Mouse (Mus musculus) CD4-positive helper T cell, adult 2 months (primary cell): Measurements from ENCODE around the gene AC153137.1.
"Not testable (repeated sequence)": the region's sequence is repeated elsewhere in the genome, so short reads cannot be mapped to it uniquely, and the experiment has no call there.

Experiments
- DNase-seq: peaks from one replicate; pipeline ENCODE4 v3.0.0-alpha.2; 2012; ENCODE audit warnings: low read depth, missing footprints, low spot score

Gene AC153137.1

DNA sequence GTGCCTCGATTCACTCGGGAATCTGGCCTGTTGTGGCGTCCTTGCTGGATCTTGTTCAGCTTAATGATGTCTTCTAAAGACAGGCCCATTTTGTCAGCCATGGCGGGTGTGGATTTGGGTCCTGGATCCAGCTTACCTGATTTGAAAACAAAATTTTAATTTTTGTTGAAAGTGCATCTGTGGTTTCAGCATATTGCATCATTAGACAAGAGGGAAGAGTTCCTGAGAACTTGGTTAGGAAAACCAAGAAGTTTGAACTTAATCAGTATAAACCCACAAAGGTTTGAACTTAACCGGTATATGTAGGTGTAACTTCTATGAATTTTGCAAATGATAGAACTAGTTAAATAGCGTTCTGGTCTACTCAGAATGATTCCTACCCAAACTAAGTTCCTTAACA is at the start of gene AC153137.1:
TSS of gene AC153137.1 (minus strand) at position 101 of the 400 bp plus-strand sequence.
- not testable (repeated sequence) for DNase-seq

DNA sequence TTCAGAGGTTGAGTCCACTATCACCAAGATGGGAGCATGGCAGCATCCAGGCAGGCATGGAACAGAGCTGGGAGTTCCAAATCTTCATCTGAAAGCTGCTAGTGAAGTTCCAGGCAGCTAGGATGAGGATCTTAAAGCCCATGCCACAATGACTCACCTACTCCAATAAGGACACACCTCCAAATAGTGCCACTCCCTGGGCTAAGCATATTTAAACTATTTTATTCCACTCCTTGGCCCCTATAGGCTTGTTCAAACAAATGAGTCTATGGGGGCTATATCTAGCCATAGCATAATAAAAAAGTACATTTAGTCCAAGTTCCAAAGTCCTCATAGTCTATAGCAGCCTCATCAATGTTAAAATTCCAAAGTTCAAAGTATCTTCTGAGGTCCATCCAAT is 45.4 kb upstream of the AC153137.1 start:
- DNase-seq: no peak

DNA sequence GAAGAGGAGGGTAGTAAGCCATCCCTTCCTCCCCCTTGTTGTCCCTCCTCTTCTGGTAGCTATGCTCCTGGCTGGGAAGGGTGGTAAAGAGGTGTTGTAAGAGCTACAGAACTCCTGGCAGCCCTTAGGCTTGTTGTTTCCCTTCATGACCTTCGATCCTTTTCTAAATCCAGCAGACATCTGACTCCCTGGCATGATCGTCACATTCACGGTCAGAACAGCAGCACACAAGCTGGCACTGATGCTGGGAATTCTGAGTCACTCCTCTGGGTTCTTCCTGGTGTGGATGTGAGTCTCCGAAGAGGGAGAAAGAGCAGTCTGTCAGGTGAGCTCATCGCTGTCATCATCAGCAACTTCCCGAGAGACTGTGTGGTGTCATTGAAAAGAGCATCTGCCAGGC is 41.5 kb upstream of the AC153137.1 start:
- no peak for DNase-seq

DNA sequence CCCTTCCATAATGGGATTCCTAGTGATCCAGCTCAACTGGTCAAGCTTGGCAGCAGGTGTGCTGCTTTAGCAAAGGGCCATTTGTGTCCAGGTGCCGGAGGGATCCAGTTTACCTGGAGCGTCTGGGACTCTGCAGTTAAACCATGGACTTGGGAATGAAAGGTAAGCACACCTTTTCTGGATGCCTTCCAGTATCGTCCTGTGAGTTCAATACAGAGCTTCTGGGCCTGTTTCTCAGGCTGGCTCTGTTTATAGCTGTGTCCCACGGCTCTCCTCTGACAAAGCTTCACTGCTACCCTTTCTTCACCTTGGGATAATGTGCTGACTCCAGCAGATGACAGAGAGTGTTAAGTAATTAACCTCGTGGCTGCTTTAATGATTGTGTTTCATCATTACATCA is 39.6 kb upstream of the AC153137.1 start:
- no peak for DNase-seq

DNA sequence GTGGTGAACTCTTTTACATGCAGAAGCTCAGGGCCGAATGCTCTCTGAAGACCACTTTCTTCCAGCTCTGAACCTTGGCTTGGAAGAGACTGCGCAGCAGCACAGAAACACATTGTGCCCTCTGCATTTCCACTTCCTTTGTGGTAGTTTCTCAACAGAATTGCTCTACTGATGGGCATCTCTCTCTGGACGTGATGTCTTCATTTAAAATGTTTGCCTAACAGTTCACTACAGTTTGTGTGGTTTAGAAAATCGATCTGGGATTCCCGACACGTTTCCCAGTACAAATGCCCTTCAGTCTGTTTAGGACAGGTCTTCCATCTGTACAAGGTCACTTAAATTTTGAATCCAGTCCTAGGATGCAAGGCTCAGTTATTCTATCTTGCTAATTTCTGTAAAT is 38.3 kb upstream of the AC153137.1 start:
- DNase-seq: no peak

DNA sequence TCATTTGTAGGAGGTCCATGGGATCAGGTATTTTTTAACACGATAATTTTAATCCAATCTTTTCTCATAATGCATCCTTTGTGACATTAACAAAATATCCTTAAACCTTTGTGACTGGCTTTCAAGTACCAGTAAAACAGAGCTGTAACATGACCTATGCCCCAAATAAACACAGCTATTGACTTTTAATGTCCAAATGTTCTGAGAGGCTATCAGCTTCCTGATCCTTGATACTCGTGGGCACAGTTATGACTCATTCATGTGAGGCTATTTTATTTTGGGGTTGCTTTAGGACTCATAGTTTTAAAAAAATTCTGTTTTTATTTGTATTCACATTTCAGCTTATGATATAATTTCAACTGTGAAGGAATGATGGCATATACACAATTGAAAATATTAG is 37.5 kb upstream of the AC153137.1 start:
- DNase-seq: no peak

DNA sequence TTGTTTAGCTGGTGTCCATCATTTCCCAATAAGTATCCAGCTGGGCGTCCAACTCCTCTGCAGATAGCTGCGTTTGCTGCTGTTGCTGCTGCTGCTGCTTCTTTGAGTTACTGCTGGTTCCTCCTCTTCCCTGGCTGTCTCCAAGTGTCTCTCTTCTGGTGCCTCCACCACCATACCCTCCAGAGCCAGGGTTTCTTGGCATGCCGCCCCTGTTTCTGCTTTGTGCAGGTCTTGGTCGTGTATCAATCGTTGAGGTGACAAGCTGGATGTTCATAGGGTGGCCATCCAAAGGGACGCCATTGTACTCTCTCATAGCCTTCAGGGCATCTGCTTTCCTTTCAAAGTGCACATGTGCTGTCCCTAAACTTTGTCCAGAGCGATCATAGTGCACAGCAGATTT is 529 bp downstream of the AC153137.1 start:
- DNase-seq: not testable (repeated sequence)

DNA sequence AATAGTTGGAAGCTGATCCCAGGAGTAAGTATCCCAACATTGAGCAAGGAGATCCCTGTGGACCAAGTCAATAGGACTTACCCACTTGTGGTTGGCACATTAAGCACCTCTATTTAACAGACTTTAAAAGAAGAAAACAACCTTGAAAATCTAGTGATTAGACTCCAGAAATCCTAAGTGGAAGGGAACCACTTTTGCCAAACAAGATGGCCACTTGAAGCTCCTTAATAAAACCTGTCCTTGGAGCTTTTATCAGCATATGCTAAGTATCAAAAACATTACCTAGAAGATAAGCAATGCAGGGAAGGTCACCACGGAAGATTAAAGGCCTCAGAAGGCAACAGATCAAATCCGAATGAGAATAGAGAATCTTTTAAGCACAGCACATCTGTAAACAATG is 26.0 kb downstream of the AC153137.1 start:
- no peak for DNase-seq

DNA sequence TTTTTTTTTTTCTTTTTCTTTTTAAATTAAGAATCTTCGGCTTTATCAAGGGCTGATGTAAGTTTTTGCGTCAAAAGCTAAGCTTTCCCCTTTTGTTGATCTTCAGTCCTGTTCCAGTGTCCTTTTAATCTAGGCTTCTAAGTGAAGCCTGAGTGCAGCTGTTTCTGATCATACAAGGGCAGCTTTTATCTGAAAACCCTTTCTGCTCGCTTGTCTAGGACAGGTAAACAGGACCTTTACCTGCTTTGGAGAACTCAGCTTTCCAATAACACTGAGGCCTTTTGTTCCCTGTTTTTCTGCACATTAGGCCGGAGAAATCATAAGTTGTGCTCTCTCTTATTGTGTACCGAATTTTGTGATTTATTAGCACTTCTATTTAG is 27.3 kb downstream of the AC153137.1 start:
- no peak for DNase-seq

DNA sequence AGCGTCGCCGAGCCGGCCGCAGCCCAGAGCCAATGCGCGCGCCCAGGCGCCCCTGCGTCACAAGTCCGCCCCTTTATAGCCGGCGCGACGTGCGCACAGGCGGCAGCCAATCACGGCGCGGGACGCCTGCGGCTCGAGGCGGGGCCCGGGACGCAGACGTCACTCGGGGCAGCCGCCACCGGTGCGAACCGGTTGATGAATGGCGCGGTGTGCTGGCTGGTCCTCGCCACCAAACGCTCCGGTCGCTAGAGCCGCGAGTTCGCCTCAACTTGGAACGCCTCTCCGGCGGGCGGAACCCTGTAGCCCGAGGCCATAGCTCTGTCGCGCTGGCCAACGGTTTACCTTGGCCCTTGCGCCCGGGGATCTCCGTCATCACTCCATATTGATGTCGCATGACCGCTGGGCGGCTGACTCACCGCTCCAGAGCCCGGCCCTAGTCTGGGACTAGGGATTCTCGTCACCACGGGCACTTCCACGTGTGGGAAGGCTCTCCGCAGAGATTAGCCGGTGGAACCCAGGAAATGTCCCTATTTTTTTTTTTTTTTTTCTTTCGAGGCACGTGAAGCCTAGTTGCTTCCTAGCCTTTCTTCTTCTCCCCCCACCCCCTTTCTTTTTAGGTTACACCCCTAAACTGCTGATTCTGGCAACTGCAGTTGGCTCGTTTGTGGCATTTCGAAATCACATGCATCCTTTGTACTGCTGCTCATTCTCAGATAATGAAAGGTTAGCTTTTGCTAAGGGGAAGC is 27.9 kb downstream of the AC153137.1 start:
- peak; percentile 99 for DNase-seq

DNA sequence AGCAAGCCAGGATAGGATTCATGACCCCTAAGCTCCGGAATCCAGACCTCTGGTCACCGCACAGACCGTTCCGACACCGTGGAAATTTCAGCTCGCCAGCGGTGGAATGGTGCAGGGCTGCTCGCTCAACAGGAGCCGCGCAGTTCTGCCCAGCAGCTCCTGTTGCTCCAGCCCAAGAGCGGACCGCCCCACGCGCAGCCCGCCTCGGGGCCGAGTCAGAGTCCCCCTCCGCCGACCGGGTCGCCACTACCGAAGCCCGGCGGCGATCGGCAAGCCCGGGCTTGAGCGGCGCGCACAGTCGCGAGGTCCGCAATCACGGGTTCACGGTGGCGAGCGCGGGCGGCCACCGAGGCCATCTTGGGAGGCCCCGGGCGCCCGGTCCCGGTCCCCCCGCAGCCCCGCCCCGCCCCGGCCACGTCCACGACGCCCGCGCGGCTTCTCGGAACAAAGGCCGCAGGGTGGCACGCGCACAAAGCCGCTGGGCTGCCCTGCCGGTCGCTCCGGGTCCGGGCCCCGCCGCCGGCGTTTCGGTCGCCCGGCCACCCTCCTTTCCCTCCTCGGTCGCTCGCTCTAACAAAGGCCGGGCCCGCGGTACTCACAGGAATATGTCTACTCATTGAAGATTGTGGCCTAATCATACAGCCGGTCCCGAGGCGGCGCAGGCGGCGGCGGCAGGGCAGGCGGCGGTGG is 28.7 kb downstream of the AC153137.1 start:
- DNase-seq: peak; percentile 78

DNA sequence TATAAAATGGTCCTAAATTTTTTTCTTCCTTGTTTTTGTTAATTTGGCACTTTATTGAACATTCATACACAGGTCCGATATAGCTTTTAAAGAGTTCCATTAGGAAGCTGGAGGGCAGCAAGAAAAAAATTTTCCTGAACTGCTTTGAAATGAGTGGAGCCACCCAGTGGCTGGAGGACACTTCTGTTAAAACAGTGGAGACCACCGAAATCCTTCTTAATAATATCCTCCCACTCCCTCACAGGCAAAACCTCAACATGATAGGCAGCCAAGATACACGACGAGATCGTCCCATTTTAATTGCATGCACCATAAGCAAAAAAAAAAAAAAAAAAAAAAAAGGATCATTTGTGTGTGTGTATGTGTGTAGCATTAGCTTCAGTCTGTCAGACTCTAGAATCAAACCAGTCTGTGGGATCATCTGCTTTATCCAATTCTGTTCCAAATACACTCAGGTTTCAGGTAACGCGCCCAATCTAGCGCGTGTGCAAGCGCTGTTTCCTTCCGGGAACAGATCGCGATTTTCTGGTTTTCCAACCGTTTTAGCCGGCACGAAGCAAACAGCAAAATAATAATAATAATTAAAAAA is 29.3 kb downstream of the AC153137.1 start:
- DNase-seq: peak; percentile 56

DNA sequence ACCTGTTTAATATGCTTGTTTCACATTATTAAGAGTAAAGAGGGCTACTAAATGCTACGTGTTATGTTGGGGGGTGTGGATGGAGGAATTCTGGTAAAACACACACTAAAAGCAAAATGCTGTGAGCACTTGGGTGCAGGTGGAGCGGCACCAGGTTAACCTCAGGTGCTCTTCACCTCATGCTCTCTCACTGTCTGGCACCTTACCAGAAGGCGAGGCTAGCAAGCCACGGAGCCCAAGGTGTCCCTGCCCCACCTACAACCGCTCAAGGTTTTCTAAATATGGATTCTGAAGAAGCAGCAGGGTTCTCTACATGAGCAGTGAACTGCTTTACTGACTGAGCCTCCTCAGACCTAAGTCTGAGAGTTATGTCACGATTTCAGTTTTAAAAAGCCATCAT is 32.6 kb downstream of the AC153137.1 start:
- DNase-seq: no peak

DNA sequence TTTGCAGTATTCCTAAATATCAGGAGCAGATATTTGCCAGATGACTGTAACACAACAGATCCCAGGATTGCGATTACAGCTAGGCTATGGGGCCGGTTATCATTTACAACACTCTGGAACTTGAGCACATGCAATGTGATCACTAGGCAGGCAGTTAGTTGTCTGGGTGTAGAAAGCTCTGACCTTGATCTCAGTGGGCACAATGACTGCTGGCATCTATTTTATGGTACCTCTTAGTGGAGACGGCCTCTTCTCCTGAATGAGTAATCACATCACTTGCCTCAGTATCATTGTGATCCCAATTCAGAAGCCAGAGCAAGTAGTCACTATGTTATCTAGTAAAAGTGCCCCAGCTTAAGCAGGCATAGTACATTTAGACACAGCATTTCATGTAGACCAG is 37.2 kb downstream of the AC153137.1 start:
- DNase-seq: no peak

DNA sequence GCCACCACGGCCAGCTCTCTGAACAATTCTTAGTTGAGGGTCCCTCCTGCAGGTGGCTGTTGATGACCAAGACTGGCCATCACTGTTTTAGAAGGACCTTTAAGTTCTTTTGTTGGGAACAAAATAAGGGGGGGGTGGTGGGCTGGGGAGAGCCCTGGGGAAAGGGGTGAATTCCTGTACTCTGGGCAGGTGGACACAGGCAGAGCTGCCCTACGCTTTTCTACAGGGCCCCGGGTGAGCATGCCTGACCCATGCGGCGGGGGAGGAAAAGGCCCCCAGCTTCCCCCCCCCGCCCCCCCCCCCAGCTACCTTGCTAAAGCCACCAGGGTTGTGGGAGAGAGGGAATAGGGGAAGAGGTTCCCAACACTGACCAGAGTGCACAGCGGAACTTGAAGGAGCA is 39.4 kb downstream of the AC153137.1 start:
- no peak for DNase-seq

DNA sequence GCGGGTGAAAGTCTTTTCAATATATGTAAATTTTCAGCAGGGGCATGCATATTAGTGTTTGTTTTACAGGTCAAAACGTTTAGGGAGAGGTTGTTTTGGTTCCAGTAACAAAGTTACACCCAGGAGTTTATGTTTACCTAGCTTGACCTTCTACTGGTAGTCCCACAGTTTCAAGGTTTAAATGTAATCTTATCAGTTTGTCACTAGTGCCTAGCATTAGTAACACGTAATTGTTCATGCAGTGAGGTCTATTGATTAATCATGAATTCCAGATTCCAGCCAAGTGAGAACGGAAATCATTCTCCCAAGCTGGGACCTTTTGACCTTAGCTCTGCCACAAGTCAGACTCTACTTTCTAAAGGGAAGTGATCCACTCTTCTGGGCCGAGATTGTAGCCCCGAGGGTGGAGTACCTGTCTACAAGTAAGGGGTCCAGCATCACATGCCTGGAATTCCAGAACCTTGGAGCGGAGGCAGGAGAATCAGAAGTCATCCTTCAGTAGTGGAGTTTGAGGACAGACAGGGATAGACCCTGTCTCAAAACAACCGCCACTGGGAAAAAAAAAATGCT is 40.3 kb downstream of the AC153137.1 start:
- DNase-seq: no peak

DNA sequence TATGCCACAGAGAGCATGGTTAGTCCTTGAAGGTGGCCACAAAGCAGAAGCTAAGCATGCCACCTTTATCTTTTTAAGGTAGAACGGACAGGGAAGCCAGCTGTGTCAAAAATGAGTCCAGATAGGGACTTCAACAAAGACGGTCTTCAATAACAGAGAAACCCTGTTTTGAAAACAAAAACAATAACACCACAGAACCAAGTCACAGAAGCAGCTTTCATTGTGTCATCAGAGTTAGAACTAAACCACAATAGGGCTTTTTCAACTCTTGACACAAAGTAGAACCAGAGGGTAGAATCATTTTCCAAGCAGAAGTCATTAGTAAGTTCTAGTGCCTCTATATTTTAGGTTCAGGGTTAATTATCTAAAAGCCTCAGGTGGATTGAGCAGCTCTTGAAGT is 41.3 kb downstream of the AC153137.1 start:
- DNase-seq: no peak

DNA sequence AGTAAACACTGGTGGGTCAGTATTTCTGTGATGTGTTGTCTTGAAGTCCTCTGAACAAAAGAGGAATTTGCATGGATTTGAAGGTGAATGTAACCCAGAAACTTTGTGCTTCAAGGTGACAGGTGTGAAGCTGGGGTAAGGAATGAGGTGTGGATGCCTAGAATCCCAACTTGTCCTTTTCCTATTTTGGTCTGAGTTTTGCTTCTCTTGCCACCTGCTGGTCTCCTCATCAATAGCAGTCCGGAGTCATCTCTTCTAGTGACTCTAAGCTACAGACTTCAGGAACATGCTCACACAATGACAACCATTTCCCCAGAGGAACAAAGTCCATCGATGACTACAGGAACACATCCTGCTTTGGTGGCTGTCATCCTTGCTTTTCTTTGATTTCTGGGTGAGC is 46.9 kb downstream of the AC153137.1 start:
- DNase-seq: no peak

DNA sequence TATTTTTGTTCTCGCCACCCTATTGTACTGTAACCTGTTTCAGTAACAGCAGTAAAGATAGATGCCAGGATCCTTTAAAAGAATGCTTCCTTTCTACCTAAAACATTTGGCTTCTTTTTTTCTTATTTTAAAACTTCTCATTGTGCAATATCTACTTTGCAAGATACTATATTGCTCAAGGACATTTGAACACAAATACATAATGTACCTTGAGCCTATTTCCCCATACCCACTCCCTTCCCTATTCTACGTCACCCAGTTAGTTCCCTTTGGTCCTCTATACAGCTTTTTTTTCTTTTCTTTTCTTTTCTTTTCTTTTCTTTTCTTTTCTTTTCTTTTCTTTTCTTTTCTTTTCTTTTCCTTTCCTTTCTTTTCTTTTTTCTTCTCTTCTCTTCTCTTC is 47.6 kb downstream of the AC153137.1 start:
- no peak for DNase-seq
